Mouse (Mus musculus) cerebellum, adult 2 months (tissue): Measurements from ENCODE around the gene Parp8. TPM values are rescaled to one million over a fixed set of nuclear protein-coding genes. Genes with fewer than 3 reads are reported as not detected.

ENCODE experiments used
- DNase-seq, 2 experiments: peaks; one replicate each; pipeline ENCODE4 v3.0.0; 2021
- H3K27ac ChIP-seq: fragments of 200-500 bp; 2 replicates; pipeline ENCODE4 v1.5.1; 2012; ENCODE audit warnings: low read length, control low read depth, inconsistent platforms; ENCODE audit not compliant: insufficient read depth
- H3K27me3 ChIP-seq: fragments of 200-500 bp; 2 replicates; pipeline ENCODE4 v1.6.1; 2012; ENCODE audit warnings: inconsistent platforms, mild to moderate bottlenecking, low read length, moderate library complexity; ENCODE audit not compliant: control insufficient read depth, insufficient read depth
- H3K4me1 ChIP-seq: fragments of 200-500 bp; 2 replicates; pipeline ENCODE4 v1.6.1; 2011; ENCODE audit warnings: low read length; ENCODE audit not compliant: control insufficient read depth, insufficient read depth
- H3K4me3 ChIP-seq: fragments of 200-500 bp; replicated peaks from 2 replicates; pipeline ENCODE3; 2011; ENCODE audit warnings: mild to moderate bottlenecking, low read depth, low read length, control low read depth; ENCODE audit not compliant: insufficient read depth
- CTCF ChIP-seq: fragments of 200-500 bp; IDR thresholded peaks from 2 replicates; pipeline ENCODE4 v1.5.1; 2011; ENCODE audit warnings: low read depth, mild to moderate bottlenecking, control low read depth, low read length, moderate library complexity, borderline replicate concordance; ENCODE audit not compliant: insufficient read depth
- POLR2A ChIP-seq: fragments of 200-500 bp; IDR thresholded peaks from 2 replicates; pipeline ENCODE4 v1.6.1; 2011; ENCODE audit warnings: low read length, control low read depth, borderline replicate concordance; ENCODE audit not compliant: insufficient read depth
- WGBS: fragments of 180-500 bp; shearing (Covaris S2); methylation state at CpG from one replicate; pipeline ENCODE4 v1.1.7; 2018; 5-methylcytosine and 5-hydroxymethylcytosine counted together
- polyA plus RNA-seq: library from polyadenylated mRNA; depleted of rRNA; stranded (reverse); fragments of >200 nt; gene quantifications from 2 replicates; pipeline ENCODE4 v1.2.3, GENCODE M21; 2012

The Parp8 gene
- polyA plus RNA-seq, 1 experiment = 25.7 TPM

DNA sequence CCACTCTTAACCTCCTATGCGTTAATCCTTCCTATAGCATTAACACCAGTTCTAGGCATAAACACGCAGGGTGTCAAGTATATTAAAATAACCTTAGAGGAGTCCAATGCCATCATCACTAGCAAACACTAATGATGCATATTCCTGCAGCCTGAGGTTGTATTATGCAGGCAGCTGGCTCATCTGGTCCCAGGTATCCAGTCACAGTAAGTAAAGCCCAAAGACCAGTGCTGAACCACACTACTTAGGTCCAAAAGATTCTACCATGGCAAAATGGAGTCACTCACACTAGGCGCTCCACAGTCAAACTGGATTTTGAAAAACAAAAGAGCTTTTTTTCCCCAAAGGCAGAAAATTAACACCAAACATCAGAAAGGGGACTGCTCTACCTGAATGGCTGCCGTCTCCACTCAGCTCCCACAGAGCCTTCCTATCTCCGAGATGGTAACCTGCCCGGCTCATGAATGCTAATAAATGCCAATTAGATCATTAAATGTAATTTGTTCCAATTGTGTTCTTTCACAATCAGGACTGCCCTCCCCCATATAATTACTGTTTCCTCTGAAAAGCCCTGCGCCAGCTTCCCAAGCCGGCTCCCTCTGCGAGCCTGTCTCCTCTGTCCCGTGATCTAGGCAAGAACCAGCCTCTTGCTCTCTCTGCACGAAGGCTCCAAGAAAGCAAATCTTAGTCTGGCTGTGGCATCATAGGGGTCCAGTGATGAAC, 54.5 kb downstream of the Parp8 start:
- 94% methylated on average over 11 of the region's 11 CpGs for WGBS
- Histone ChIP-seq H3K27me3 (no peaks in the 10 kb centered on the region), H3K27ac (no peak overlapping the region), H3K4me1 (no peaks in the 10 kb centered on the region), H3K4me3 (no peak overlapping the region)
- no peak for TF ChIP-seq CTCF
- TF ChIP-seq POLR2A = no peak
- DNase-seq = no peak

DNA sequence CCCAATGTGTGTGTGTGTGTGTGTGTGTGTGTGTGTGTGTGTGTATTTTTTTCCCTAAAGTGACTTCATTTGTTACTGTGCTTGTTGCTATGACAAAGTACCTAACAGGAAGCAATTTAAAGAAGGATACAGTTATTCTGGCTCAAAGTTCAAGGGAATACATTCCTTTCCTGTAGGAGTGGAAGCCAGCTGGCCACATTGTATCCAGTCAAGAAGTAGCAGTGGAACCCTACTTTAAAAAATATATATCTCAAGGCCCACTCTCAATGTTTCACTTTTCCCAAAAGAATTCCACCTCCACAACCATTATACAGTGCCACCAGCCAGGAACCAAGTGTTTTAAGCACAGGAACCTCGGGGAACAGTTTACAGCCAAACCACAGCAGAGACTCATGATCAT, 55.7 kb downstream of the Parp8 start:
- Histone ChIP-seq H3K27ac (no peak overlapping the region), H3K4me3 (no peak overlapping the region), H3K4me1 (no peaks in the 10 kb centered on the region), H3K27me3 (no peaks in the 10 kb centered on the region)
- 95% methylated on average over 1 of the region's 1 CpGs for WGBS
- DNase-seq = no peak
- TF ChIP-seq POLR2A (no peak), CTCF (no peak)

GRCm38 (mm10) chr13:116968906-116969305, 56.4 kb downstream of the Parp8 start:
- WGBS = 96% methylated on average over 4 of the region's 4 CpGs

DNA sequence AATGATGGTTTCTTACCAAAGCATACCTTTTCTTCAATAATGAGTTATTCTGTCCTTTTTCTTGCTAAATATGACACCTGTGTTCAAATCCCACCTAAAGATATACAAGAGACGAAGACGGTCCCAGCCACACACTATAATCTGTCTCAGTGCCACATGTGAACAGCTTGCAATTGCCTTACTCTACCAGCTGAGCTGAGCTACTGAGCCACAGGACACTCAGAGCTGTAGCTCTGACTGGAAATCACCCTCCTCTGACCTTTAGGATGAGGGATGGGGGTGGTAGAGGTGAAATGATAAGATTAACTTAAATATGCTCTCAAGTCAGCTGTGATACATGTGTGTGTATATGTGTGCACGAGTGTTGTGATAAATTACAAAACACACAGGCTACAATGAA, 57.9 kb downstream of the Parp8 start:
- DNase-seq = no peak
- WGBS = 84% methylated on average over 3 of the region's 3 CpGs

More at GRCm38 (mm10) chr13:116968906-116969305, 56.4 kb downstream of the Parp8 start:
- DNase-seq = no peak
- Histone ChIP-seq H3K27ac (no peak overlapping the region), H3K27me3 (no peaks in the 10 kb centered on the region), H3K4me1 (no peaks in the 10 kb centered on the region), H3K4me3 (no peak overlapping the region)
- TF ChIP-seq CTCF = no peak
- no peak for TF ChIP-seq POLR2A

GRCm38 (mm10) chr13:116962480-116963462, 62.6 kb downstream of the Parp8 start:
- TF ChIP-seq POLR2A = no peak
- no peak for TF ChIP-seq CTCF
- Histone ChIP-seq H3K27me3 (no peaks in the 10 kb centered on the region), H3K4me1 (no peaks in the 10 kb centered on the region), H3K27ac (no peak overlapping the region), H3K4me3 (no peak overlapping the region)
- 74% methylated on average over 15 of the region's 15 CpGs for WGBS
- no peak for DNase-seq

More for the DNA sequence above, 57.9 kb downstream of the Parp8 start:
- H3K4me1 ChIP-seq = no peaks in the 10 kb centered on the region
- H3K4me3 ChIP-seq = no peak overlapping the region
- no peak overlapping the region for H3K27ac ChIP-seq
- H3K27me3 ChIP-seq = no peaks in the 10 kb centered on the region
- no peak for TF ChIP-seq POLR2A
- no peak for TF ChIP-seq CTCF

DNA sequence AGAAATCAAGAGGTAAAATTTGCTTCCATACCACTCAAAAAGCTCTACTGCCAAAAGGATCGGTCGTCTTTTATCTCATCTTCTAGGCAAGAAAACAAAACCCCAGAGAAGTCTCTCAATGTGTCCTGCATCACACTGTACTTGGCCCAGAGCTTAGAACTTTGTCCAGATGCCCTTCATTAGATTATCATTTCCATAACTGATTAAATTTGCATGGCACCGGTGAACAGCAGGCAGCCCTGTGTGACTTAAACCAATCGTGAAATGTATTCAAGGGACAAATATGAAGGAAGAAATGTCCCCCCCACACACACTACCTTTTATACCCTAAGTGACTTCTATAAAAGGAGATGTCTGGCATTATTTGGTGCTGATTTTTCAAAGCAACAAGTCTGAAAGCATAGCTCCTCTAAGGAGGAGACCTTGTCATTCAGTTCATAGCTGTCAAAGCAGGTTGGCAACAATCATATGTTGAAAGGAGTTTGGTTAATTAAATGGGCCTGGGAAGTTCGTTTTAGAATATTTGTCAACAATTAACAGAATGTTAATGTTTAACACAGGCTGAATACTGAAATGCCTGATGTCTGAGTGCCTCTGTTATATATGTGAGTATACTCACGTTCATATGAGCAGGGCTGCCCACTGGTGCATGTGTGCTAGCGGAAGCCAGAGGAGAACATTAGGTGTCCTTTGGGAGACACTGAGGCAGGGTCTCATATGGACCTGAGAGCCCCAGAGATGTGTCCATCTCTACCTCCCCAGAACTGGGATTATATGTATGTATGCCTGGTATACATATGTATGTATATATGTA, 66.4 kb downstream of the Parp8 start:
- DNase-seq = no peak
- no peak for TF ChIP-seq POLR2A
- no peak for TF ChIP-seq CTCF
- Histone ChIP-seq H3K27me3 (no peaks in the 10 kb centered on the region), H3K27ac (no peak overlapping the region), H3K4me3 (no peak overlapping the region), H3K4me1 (no peaks in the 10 kb centered on the region)
- 36% methylated on average over 7 of the region's 7 CpGs for WGBS

DNA sequence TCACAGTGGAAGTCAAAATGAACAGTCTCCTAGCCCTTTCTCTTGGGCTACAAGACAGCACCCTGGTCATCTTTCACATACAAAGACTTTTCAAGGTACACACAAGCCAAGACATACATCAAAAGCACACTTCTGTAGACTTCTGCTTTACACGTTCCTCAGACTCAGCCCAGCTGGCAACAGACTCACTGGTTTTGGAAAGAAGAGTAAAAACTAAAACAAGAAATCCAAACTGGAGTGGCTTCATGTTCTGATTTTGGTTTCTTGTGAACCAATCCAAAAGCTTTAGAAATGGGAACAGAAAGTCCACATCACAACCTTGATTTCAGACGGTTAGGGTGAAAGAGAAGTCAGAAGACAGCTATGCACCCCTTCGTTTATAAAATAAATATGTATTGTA, 67.8 kb downstream of the Parp8 start:
- no peak overlapping the region for H3K27ac ChIP-seq
- no peaks in the 10 kb centered on the region for H3K27me3 ChIP-seq
- H3K4me1 ChIP-seq = no peaks in the 10 kb centered on the region
- DNase-seq = no peak
- no peak overlapping the region for H3K4me3 ChIP-seq
- TF ChIP-seq CTCF = no peak
- TF ChIP-seq POLR2A = no peak
- WGBS = 83% methylated on average over 3 of the region's 3 CpGs
